ENCODE assay signal across 7 mouse cellular contexts in genomic region chr4:57955544-57955958, GRCm38 (mm10). TPM values are rescaled to one million over a fixed set of nuclear protein-coding genes. Genes with fewer than 3 reads are reported as not detected.
DNase-seq lines count a peak whose midpoint lies in the region; ATAC-seq and TF ChIP-seq lines count a peak whose summit lies in the region.

No protein-coding gene starts in this region.

- H3K4me1 ChIP-seq in hindbrain, embryonic 12.5 days = peaks cover 24% of the 10 kb centered on the region

- POLR2A ChIA-PET in Patski (lab: Charles Lee) = interaction anchor here (1.1 to 1.9 kb wide), 3 partner anchors 9 to 677 kb away, joined by 3 to 7 read pairs (median 3); no protein-coding TSS in a partner anchor

- peaks cover 10% of the 10 kb centered on the region for H3K9me3 ChIP-seq in hindbrain, embryonic 12.5 days (replicated peaks)

- ATAC-seq in Patski = peak; percentile 44
- ATAC-seq in hindbrain, embryonic 12.5 days (ENCODE audit: low FRiP score) = peak; percentile 49

- no peak for DNase-seq in Patski (ENCODE audit: low read depth, low spot score)
- DNase-seq in cerebellum, adult 8-10 months = peak; percentile 53
- DNase-seq in frontal cortex, postnatal 10 days (ENCODE audit: low spot score in 2 of 2) = peak; percentile 28 to 57
- DNase-seq in left cerebral cortex, adult 11 months (ENCODE audit: low spot score) = peak; percentile 36
- DNase-seq in lung, postnatal 4 days = peak; percentile 71 to 74
- peak; percentile 40 for DNase-seq in skeletal muscle tissue, adult 2 months (ENCODE audit: low read depth, low spot score)

- under 1% methylated on average over 25 of the region's 25 CpGs for WGBS in hindbrain, embryonic 12.5 days

- H3K4me3 ChIP-seq in hindbrain, embryonic 12.5 days = peak overlapping the region; percentile 81

- peak overlapping the region; percentile 85 for H3K9ac ChIP-seq in hindbrain, embryonic 12.5 days

- peaks cover 16% of the 10 kb centered on the region for H3K36me3 ChIP-seq in hindbrain, embryonic 12.5 days

- in situ Hi-C loops in Patski (cut with MboI; ENCODE audit: low pct_unique_long_range_greater_than_20kb) = no loop called here

- H3K4me2 ChIP-seq in hindbrain, embryonic 12.5 days (replicated peaks) = peak overlapping the region; percentile 72

- peak overlapping the region; percentile 89 for H3K27ac ChIP-seq in hindbrain, embryonic 12.5 days

- CTCF ChIA-PET in Patski (lab: Charles Lee) = interaction anchor here (1.0 kb wide), 1 partner anchor 9 kb away, joined by 3 read pairs; no protein-coding TSS in a partner anchor

- TF ChIP-seq CTCF in Patski (IDR thresholded peaks at IDR 0.05) = no peak

- no peaks in the 10 kb centered on the region for H3K27me3 ChIP-seq in Patski
- no peaks in the 10 kb centered on the region for H3K27me3 ChIP-seq in hindbrain, embryonic 12.5 days

RNA-seq across cellular contexts. Expression of gene Txn1, which starts 0.7 kb away (rescaled TPM):
- polyA plus RNA-seq in Patski (2021) = 342 TPM
- 292 and 314 TPM in 2 replicates for polyA plus RNA-seq in hindbrain, embryonic 12.5 days (2016; fragmentation: Nextera tagmentation; extraction: Ambion mirVana)

RNA-seq across cellular contexts. Expression of gene D630039A03Rik, which starts 39.5 kb away (rescaled TPM):
- polyA plus RNA-seq in Patski (2021) = 0.04 TPM
- 0.31 and 0.45 TPM in 2 replicates for polyA plus RNA-seq in hindbrain, embryonic 12.5 days (2016; fragmentation: Nextera tagmentation; extraction: Ambion mirVana)

RNA-seq across cellular contexts. Expression of gene Txndc8, which starts 53.4 kb away (rescaled TPM):
- not detected for polyA plus RNA-seq in Patski (2021)
- not detected in 2 replicates for polyA plus RNA-seq in hindbrain, embryonic 12.5 days (2016; fragmentation: Nextera tagmentation; extraction: Ambion mirVana)
